Mouse (Mus musculus): Measurements from ENCODE around the gene Slc34a3. TPM values are rescaled to one million over a fixed set of nuclear protein-coding genes. Genes with fewer than 3 reads are reported as not detected.

Gene Slc34a3
- polyA plus RNA-seq, 1 experiment from 2014 or later: not detected

GRCm38 (mm10) chr2:25196172-25196954 lies 37.8 kb downstream of the Slc34a3 start, which contains the start of gene Tor4a:
Tor4a (minus strand) TSS chr2:25196886.
- Histone ChIP-seq H3K4me2 (peak within 1 kb of the TSS; percentile 25), H3K36me3 (replicated peaks) (peaks cover 34% of the 10 kb centered on the region), H3K4me3 (replicated peaks) (no peak within 1 kb of the TSS; the same call in 1 of the 2 replicates), H3K27me3 (peaks cover 38% of the 10 kb centered on the region), H3K4me1 (peaks cover 10% of the 10 kb centered on the region), H3K9ac (no peak within 1 kb of the TSS), H3K9me3 (no peaks in the 10 kb centered on the region), H3K27ac (no peak within 1 kb of the TSS)
- ATAC-seq (ENCODE audit: low FRiP score): no peak
- WGBS: 11% methylated on average over 8 of the region's 8 CpGs

GRCm38 (mm10) chr2:25195211-25196156 lies 38.7 kb downstream of the Slc34a3 start:
- 22% methylated on average over 55 of the region's 55 CpGs for WGBS
- ATAC-seq (ENCODE audit: low FRiP score): no peak
- peaks cover 10% of the 10 kb centered on the region for H3K4me1 ChIP-seq
- H3K9me3 ChIP-seq: no peaks in the 10 kb centered on the region
- peaks cover 38% of the 10 kb centered on the region for H3K27me3 ChIP-seq
- H3K36me3 ChIP-seq (replicated peaks): peaks cover 25% of the 10 kb centered on the region
- no peak overlapping the region for H3K9ac ChIP-seq
- H3K27ac ChIP-seq: no peak overlapping the region
- no peak overlapping the region for H3K4me3 ChIP-seq (replicated peaks)
- peak overlapping the region; percentile 25 for H3K4me2 ChIP-seq

GRCm38 (mm10) chr2:25194486-25195171 lies 39.5 kb downstream of the Slc34a3 start:
- H3K4me2 ChIP-seq: no peak overlapping the region
- H3K27ac ChIP-seq: no peak overlapping the region
- no peaks in the 10 kb centered on the region for H3K9me3 ChIP-seq
- peaks cover 10% of the 10 kb centered on the region for H3K4me1 ChIP-seq
- ATAC-seq (ENCODE audit: low FRiP score): no peak
- H3K4me3 ChIP-seq (replicated peaks): no peak overlapping the region
- peaks cover 38% of the 10 kb centered on the region for H3K27me3 ChIP-seq
- H3K36me3 ChIP-seq (replicated peaks): peaks cover 17% of the 10 kb centered on the region
- H3K9ac ChIP-seq: no peak overlapping the region
- 89% methylated on average over 17 of the region's 17 CpGs for WGBS

- Histone ChIP-seq H3K27ac (no peak overlapping the region), H3K27me3 (peaks cover 38% of the 10 kb centered on the region), H3K9me3 (no peaks in the 10 kb centered on the region), H3K9ac (no peak overlapping the region), H3K4me2 (no peak overlapping the region), H3K4me1 (peaks cover 10% of the 10 kb centered on the region), H3K36me3 (replicated peaks) (peaks cover 11% of the 10 kb centered on the region), H3K4me3 (replicated peaks) (no peak overlapping the region)
- ATAC-seq (ENCODE audit: low FRiP score): no peak
- 82% methylated on average over 5 of the region's 5 CpGs for WGBS
Measured at GRCm38 (mm10) chr2:25194006-25194405, 40.2 kb downstream of the Slc34a3 start.

GRCm38 (mm10) chr2:25193330-25193770 lies 40.8 kb downstream of the Slc34a3 start:
- peak; percentile 78 for ATAC-seq (ENCODE audit: low FRiP score)
- Histone ChIP-seq H3K36me3 (replicated peaks) (peaks cover 5% of the 10 kb centered on the region; the same call in 1 of the 2 replicates), H3K27me3 (peaks cover 38% of the 10 kb centered on the region), H3K9me3 (no peaks in the 10 kb centered on the region), H3K4me1 (peaks cover 10% of the 10 kb centered on the region), H3K27ac (no peak overlapping the region), H3K9ac (peak overlapping the region; percentile 12; the same call in 1 of the 2 replicates), H3K4me2 (no peak overlapping the region), H3K4me3 (replicated peaks) (no peak overlapping the region)
- WGBS: 7% methylated on average over 6 of the region's 6 CpGs

- Histone ChIP-seq H3K4me1 (peaks cover 41% of the 10 kb centered on the region), H3K27ac (no peak overlapping the region), H3K4me2 (no peak overlapping the region), H3K9me3 (no peaks in the 10 kb centered on the region), H3K36me3 (replicated peaks) (peaks cover 16% of the 10 kb centered on the region), H3K4me3 (replicated peaks) (no peak overlapping the region), H3K9ac (no peak overlapping the region), H3K27me3 (no peaks in the 10 kb centered on the region)
- no peak for ATAC-seq (ENCODE audit: low FRiP score)
- WGBS: 85% methylated on average over 6 of the region's 6 CpGs
Measured at GRCm38 (mm10) chr2:25187841-25188240, 46.3 kb downstream of the Slc34a3 start.

GRCm38 (mm10) chr2:25186575-25186930 lies 47.6 kb downstream of the Slc34a3 start:
- H3K4me3 ChIP-seq (replicated peaks): peak overlapping the region; percentile 47
- 31% methylated on average over 5 of the region's 5 CpGs for WGBS
- peak overlapping the region; percentile 80 for H3K4me2 ChIP-seq
- no peak overlapping the region; the same call in 1 of the 2 replicates for H3K9ac ChIP-seq
- H3K9me3 ChIP-seq: no peaks in the 10 kb centered on the region
- peaks cover 16% of the 10 kb centered on the region for H3K36me3 ChIP-seq (replicated peaks)
- H3K4me1 ChIP-seq: peaks cover 45% of the 10 kb centered on the region
- no peaks in the 10 kb centered on the region for H3K27me3 ChIP-seq
- no peak for ATAC-seq (ENCODE audit: low FRiP score)
- peak overlapping the region; percentile 98 for H3K27ac ChIP-seq

GRCm38 (mm10) chr2:25185625-25186574 lies 48.3 kb downstream of the Slc34a3 start:
- WGBS: 2% methylated on average over 61 of the region's 64 CpGs
- H3K27ac ChIP-seq: peak overlapping the region; percentile 98
- ATAC-seq (ENCODE audit: low FRiP score): peak; percentile 83
- H3K9me3 ChIP-seq: no peaks in the 10 kb centered on the region
- no peaks in the 10 kb centered on the region for H3K27me3 ChIP-seq
- peak overlapping the region; percentile 47 for H3K4me3 ChIP-seq (replicated peaks)
- peaks cover 16% of the 10 kb centered on the region for H3K36me3 ChIP-seq (replicated peaks)
- H3K4me1 ChIP-seq: peaks cover 45% of the 10 kb centered on the region
- peak overlapping the region; percentile 80 for H3K4me2 ChIP-seq
- peak overlapping the region; percentile 69 for H3K9ac ChIP-seq

GRCm38 (mm10) chr2:25184496-25184895 lies 49.7 kb downstream of the Slc34a3 start:
- H3K4me1 ChIP-seq: peaks cover 55% of the 10 kb centered on the region
- H3K9ac ChIP-seq: no peak overlapping the region
- no peaks in the 10 kb centered on the region for H3K9me3 ChIP-seq
- no peak for ATAC-seq (ENCODE audit: low FRiP score)
- 89% methylated on average over 7 of the region's 7 CpGs for WGBS
- H3K27me3 ChIP-seq: no peaks in the 10 kb centered on the region
- H3K4me3 ChIP-seq (replicated peaks): no peak overlapping the region; the same call in 1 of the 2 replicates
- H3K4me2 ChIP-seq: peak overlapping the region; percentile 80
- peaks cover 16% of the 10 kb centered on the region for H3K36me3 ChIP-seq (replicated peaks)
- H3K27ac ChIP-seq: peak overlapping the region; percentile 98

- Histone ChIP-seq H3K27ac (peak overlapping the region; percentile 98), H3K4me2 (peak overlapping the region; percentile 72), H3K4me1 (peaks cover 65% of the 10 kb centered on the region), H3K36me3 (replicated peaks) (peaks cover 16% of the 10 kb centered on the region), H3K27me3 (no peaks in the 10 kb centered on the region), H3K4me3 (replicated peaks) (peak overlapping the region; percentile 86), H3K9ac (0 out of 2 replicates have a peak overlapping the region, but pooled peaks have one; percentile 90), H3K9me3 (no peaks in the 10 kb centered on the region)
- 55% methylated on average over 2 of the region's 2 CpGs for WGBS
- no peak for ATAC-seq (ENCODE audit: low FRiP score)
Measured at GRCm38 (mm10) chr2:25183336-25183735, 50.8 kb downstream of the Slc34a3 start.

GRCm38 (mm10) chr2:25182664-25183063 lies 51.5 kb downstream of the Slc34a3 start:
- Histone ChIP-seq H3K9me3 (no peaks in the 10 kb centered on the region), H3K4me2 (peak overlapping the region; percentile 72), H3K36me3 (replicated peaks) (peaks cover 16% of the 10 kb centered on the region), H3K27me3 (no peaks in the 10 kb centered on the region), H3K27ac (peak overlapping the region; percentile 98), H3K4me3 (replicated peaks) (peak overlapping the region; percentile 86), H3K9ac (peak overlapping the region; percentile 90), H3K4me1 (peaks cover 72% of the 10 kb centered on the region)
- ATAC-seq (ENCODE audit: low FRiP score): no peak
- WGBS: 3% methylated on average over 6 of the region's 6 CpGs
